Mouse (Mus musculus) liver, embryonic 16.5 days (tissue): ENCODE measurements at regions not wholly inside any gene's neighbourhood (a gene's known extent, or its start where the extent isn't known, plus 50 kb on each side); places are given as distances from the start of the nearest gene placed in this dataset.

Experiments
- ATAC-seq: fragments of 200-750 bp; cut with Nextera tagmentation; 2 replicates; pipeline ENCODE4 v1.8.0; 2017; ENCODE audit warnings: low read depth, mild to moderate bottlenecking, moderate number of reproducible peaks, moderate library complexity
- H3K27ac ChIP-seq: fragments of 300-500 bp; sonication (generic); 2 replicates; pipeline ENCODE4 v1.5.1; 2014; ENCODE audit warnings: mild to moderate bottlenecking, low read length
- H3K27me3 ChIP-seq: fragments of 300-500 bp; sonication (generic); 2 replicates; pipeline ENCODE4 v1.6.1; 2014; ENCODE audit warnings: low read depth, low read length, mixed read lengths; ENCODE audit not compliant: control insufficient read depth, insufficient read depth
- H3K36me3 ChIP-seq: fragments of 300-500 bp; sonication (generic); 2 replicates; pipeline ENCODE4 v1.6.1; 2014; ENCODE audit warnings: mild to moderate bottlenecking; ENCODE audit not compliant: control insufficient read depth, insufficient read depth
- H3K4me1 ChIP-seq: fragments of 300-500 bp; sonication (generic); 2 replicates; pipeline ENCODE4 v1.6.1; 2014; ENCODE audit warnings: low read depth, low read length, mixed read lengths; ENCODE audit not compliant: control insufficient read depth
- H3K4me2 ChIP-seq: fragments of 300-500 bp; sonication (generic); 2 replicates; pipeline ENCODE4 v1.6.1; 2014; ENCODE audit warnings: low read depth, low read length, mixed read lengths
- H3K4me3 ChIP-seq: fragments of 300-500 bp; sonication (generic); 2 replicates; pipeline ENCODE4 v1.5.1; 2014; ENCODE audit warnings: low read depth, mild to moderate bottlenecking, low read length
- H3K9ac ChIP-seq: fragments of 300-500 bp; sonication (generic); 2 replicates; pipeline ENCODE4 v1.6.1; 2014; ENCODE audit warnings: low read depth, low read length
- H3K9me3 ChIP-seq: fragments of 300-500 bp; sonication (generic); replicated peaks from 2 replicates; pipeline ENCODE4 v1.6.1; 2016; ENCODE audit warnings: low read length; ENCODE audit not compliant: control insufficient read depth
- WGBS: fragments of 180-500 bp; shearing (Covaris S2); extraction: QIAGEN DNeasy Blood & Tissue Kit; methylation state at CpG from one replicate; pipeline ENCODE4 v1.1.7; 2014; ENCODE audit not compliant: insufficient replicate concordance; 5-methylcytosine and 5-hydroxymethylcytosine counted together

GRCm38 (mm10) chr10:84186466-84186865 lies 253.9 kb downstream of the Nuak1 start:
- Histone ChIP-seq H3K4me3 (no peak overlapping the region), H3K4me2 (no peak overlapping the region), H3K9me3 (no peaks in the 10 kb centered on the region), H3K27me3 (no peaks in the 10 kb centered on the region), H3K4me1 (no peaks in the 10 kb centered on the region), H3K27ac (no peak overlapping the region), H3K9ac (no peak overlapping the region), H3K36me3 (no peaks in the 10 kb centered on the region)
- no peak for ATAC-seq
- 63% methylated on average over 2 of the region's 2 CpGs for WGBS

DNA sequence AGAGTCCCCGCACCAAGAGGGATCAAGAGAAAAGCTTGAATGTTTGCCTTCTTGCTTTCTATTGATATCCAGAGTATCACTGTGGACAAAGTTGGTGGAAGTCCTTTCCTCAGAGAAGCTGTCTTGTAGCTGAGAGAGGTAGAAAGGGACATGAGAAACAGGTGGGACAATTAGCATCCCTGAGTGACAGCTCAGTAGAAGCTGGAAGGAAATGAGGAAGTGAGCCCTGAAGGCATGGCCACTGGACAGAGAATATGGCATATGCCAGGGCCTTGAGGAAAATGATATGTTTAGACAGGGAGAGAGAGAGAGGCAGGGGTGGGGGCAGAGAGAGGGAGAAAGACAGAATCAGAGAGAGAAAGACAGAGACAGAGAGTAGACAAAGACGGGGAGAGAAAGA lies 241.4 kb downstream of the Nuak1 start:
- WGBS, result 52% methylated on average over 2 of the region's 2 CpGs
- no peak overlapping the region for H3K9ac ChIP-seq
- no peaks in the 10 kb centered on the region for H3K9me3 ChIP-seq
- no peak overlapping the region for H3K27ac ChIP-seq
- no peak overlapping the region for H3K4me2 ChIP-seq
- ATAC-seq, result no peak
- no peaks in the 10 kb centered on the region for H3K36me3 ChIP-seq
- H3K27me3 ChIP-seq, result no peaks in the 10 kb centered on the region
- H3K4me1 ChIP-seq, result no peaks in the 10 kb centered on the region
- H3K4me3 ChIP-seq, result no peak overlapping the region

DNA sequence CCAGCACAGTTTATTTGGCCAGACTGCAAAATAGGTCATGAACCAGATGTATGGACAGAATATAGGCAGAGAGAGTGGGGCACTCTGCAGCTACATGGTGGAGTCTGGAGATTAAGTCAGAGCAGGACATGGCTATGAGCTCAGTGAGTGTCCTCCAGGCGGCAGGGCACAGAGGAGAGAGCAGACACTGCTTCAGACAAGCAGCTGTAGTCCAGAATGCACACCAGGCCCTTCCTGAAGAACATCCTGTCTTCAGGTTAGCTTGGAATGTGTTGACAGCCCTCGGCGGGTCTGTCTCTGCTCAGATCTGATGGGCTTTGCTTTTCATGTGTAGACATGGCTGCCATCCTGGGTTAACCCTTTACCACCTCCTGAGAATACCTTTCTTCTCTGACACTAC lies 238.6 kb downstream of the Nuak1 start:
- WGBS, result 37% methylated on average over 3 of the region's 3 CpGs
- Histone ChIP-seq H3K27ac (no peak overlapping the region), H3K9me3 (no peaks in the 10 kb centered on the region), H3K36me3 (no peaks in the 10 kb centered on the region), H3K4me3 (no peak overlapping the region), H3K4me2 (no peak overlapping the region), H3K9ac (no peak overlapping the region), H3K27me3 (no peaks in the 10 kb centered on the region), H3K4me1 (no peaks in the 10 kb centered on the region)
- no peak for ATAC-seq

GRCm38 (mm10) chr10:84212096-84212785 lies 228.2 kb downstream of the Nuak1 start:
- Histone ChIP-seq H3K9ac (no peak overlapping the region), H3K4me1 (no peaks in the 10 kb centered on the region), H3K9me3 (no peaks in the 10 kb centered on the region; the same call in 1 of the 2 replicates), H3K4me3 (no peak overlapping the region), H3K36me3 (no peaks in the 10 kb centered on the region), H3K27ac (no peak overlapping the region), H3K27me3 (no peaks in the 10 kb centered on the region), H3K4me2 (no peak overlapping the region)
- no peak for ATAC-seq
- 50% methylated on average over 5 of the region's 5 CpGs for WGBS

DNA sequence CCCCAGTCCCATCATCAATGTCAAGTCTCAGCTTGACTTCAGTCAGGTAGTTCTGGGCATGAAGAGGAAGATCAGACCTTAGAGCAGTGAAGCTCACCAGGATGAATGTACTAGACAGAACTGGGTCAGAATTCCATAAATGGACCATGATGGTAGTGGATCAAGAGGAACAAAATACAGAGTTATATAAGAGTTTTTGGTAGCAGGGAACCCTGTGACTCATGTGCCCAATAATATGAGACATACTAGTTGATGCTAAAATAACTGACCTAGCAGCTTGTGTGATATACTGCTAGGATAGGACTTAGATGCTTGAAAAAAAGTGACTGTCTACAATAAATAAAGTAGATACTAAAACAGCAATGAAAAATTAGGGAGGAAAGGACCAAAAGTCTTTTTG lies 225.6 kb downstream of the Nuak1 start:
- Histone ChIP-seq H3K9ac (no peak overlapping the region), H3K9me3 (no peaks in the 10 kb centered on the region), H3K27ac (no peak overlapping the region), H3K4me1 (no peaks in the 10 kb centered on the region), H3K36me3 (no peaks in the 10 kb centered on the region), H3K4me2 (no peak overlapping the region), H3K4me3 (no peak overlapping the region), H3K27me3 (no peaks in the 10 kb centered on the region)
- ATAC-seq, result no peak

- no peaks in the 10 kb centered on the region for H3K9me3 ChIP-seq
- no peak for ATAC-seq
- 53% methylated on average over 7 of the region's 7 CpGs for WGBS
- no peak overlapping the region for H3K9ac ChIP-seq
- no peak overlapping the region for H3K27ac ChIP-seq
- H3K36me3 ChIP-seq, result no peaks in the 10 kb centered on the region
- no peaks in the 10 kb centered on the region for H3K27me3 ChIP-seq
- H3K4me1 ChIP-seq, result no peaks in the 10 kb centered on the region
- H3K4me3 ChIP-seq, result no peak overlapping the region
- H3K4me2 ChIP-seq, result no peak overlapping the region
Observed at GRCm38 (mm10) chr10:84229224-84229921, 211.0 kb downstream of the Nuak1 start.

GRCm38 (mm10) chr10:84230011-84230781 lies 210.2 kb downstream of the Nuak1 start:
- H3K4me1 ChIP-seq, result no peaks in the 10 kb centered on the region
- ATAC-seq, result no peak
- no peak overlapping the region for H3K4me2 ChIP-seq
- no peak overlapping the region for H3K27ac ChIP-seq
- WGBS, result 66% methylated on average over 18 of the region's 18 CpGs
- H3K9ac ChIP-seq, result no peak overlapping the region
- H3K27me3 ChIP-seq, result no peaks in the 10 kb centered on the region
- no peaks in the 10 kb centered on the region for H3K36me3 ChIP-seq
- H3K9me3 ChIP-seq, result no peaks in the 10 kb centered on the region
- H3K4me3 ChIP-seq, result no peak overlapping the region

DNA sequence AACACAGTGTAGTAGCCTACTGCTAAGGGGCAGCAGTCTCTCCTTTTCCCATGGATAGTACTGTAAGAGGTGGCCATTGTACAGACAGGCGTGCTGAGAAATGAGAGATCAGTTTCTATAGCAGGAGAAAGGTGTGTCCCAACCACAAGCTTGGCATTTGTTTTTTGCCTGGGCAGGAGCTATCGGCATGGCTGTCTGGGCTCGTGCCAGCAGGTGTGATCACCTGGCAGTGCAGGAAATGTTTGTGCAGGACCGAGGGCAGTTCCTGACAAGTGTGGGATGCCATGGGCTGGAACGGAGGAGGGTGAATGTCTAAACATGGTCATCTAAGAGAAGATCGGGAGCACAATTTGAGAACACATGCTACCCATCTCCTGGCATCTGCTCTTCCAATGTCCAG lies 205.4 kb downstream of the Nuak1 start:
- Histone ChIP-seq H3K9me3 (no peaks in the 10 kb centered on the region), H3K27me3 (no peaks in the 10 kb centered on the region), H3K4me2 (no peak overlapping the region), H3K36me3 (no peaks in the 10 kb centered on the region), H3K9ac (no peak overlapping the region), H3K4me1 (no peaks in the 10 kb centered on the region), H3K27ac (no peak overlapping the region), H3K4me3 (no peak overlapping the region)
- WGBS, result 61% methylated on average over 6 of the region's 6 CpGs
- no peak for ATAC-seq

GRCm38 (mm10) chr10:84236236-84236635 lies 204.2 kb downstream of the Nuak1 start:
- no peak overlapping the region for H3K27ac ChIP-seq
- 40% methylated on average over 2 of the region's 2 CpGs for WGBS
- no peak overlapping the region for H3K4me2 ChIP-seq
- no peaks in the 10 kb centered on the region for H3K27me3 ChIP-seq
- ATAC-seq, result no peak
- H3K9ac ChIP-seq, result no peak overlapping the region
- no peaks in the 10 kb centered on the region for H3K36me3 ChIP-seq
- no peak overlapping the region for H3K4me3 ChIP-seq
- no peaks in the 10 kb centered on the region for H3K4me1 ChIP-seq
- no peaks in the 10 kb centered on the region for H3K9me3 ChIP-seq
